10 mouse cellular contexts compared by ENCODE assay signal in genomic region chrX:13513127-13513526, GRCm38 (mm10). TPM values are rescaled to one million over a fixed set of nuclear protein-coding genes. Genes with fewer than 3 reads are reported as not detected.
DNase-seq lines count a peak whose midpoint lies in the region; ATAC-seq and TF ChIP-seq lines count a peak whose summit lies in the region.
"Had no signal": no experiment of that assay in that cellular context is flagged by ENCODE, and none has a peak within 500 bp of the region (broad histone marks: within the 10 kb centered on the region; RNA-seq: fewer than 3 reads in every experiment).

No protein-coding gene starts in this region.

- no peak for TF ChIP-seq POLR2A in kidney, adult 2 months (IDR thresholded peaks at IDR 0.05; ENCODE audit: low read depth, low read length)
- TF ChIP-seq POLR2A in MEL (IDR thresholded peaks at IDR 0.05; ENCODE audit: control insufficient read depth in 1 of 2, insufficient read depth in 1 of 2, low read depth in 1 of 2, low read length in 2 of 2, poor library complexity in 1 of 2): no peak

- peak; percentile 12 for DNase-seq in CD4-positive, CD25-positive, alpha-beta regulatory T cell, adult 2 months (ENCODE audit: low read depth, low spot score)
- peak; percentile 4 for DNase-seq in kidney, adult 2 months
- no peak for DNase-seq in kidney, adult 8-10 months
- peak; percentile 49 for DNase-seq in MEL (ENCODE audit: low read depth, low spot score)
- peak; percentile 24 for DNase-seq in lung, postnatal 25 days (ENCODE audit: low spot score)
- no peak for DNase-seq in retina, embryonic 14.5 days (ENCODE audit: low spot score)
- DNase-seq in gastrocnemius, adult 8-10 months (ENCODE audit: low spot score in 2 of 2): no peak
- DNase-seq: right cerebral cortex, postnatal 14 days had no signal

- H3K4me3 ChIP-seq in kidney, adult 2 months (ENCODE audit: insufficient read depth, low read depth, low read length): no peak overlapping the region
- H3K4me3 ChIP-seq in MEL (ENCODE audit: control insufficient read depth in 1 of 2, insufficient read depth in 1 of 2, low read depth in 2 of 2, low read length in 2 of 2): no peak overlapping the region
- H3K4me3 ChIP-seq: heart, embryonic 15.5 days had no signal

- peak; percentile 85 for TF ChIP-seq RAD21 in MEL (IDR thresholded peaks at IDR 0.05; ENCODE audit: low read depth, low read length)

- no peak for ATAC-seq in CD4-positive, CD25-positive, alpha-beta regulatory T cell, adult 4 months

- no peaks in the 10 kb centered on the region for H3K9me3 ChIP-seq in MEL (replicated peaks; ENCODE audit: insufficient read depth, low read length)
- H3K9me3 ChIP-seq: heart, embryonic 15.5 days had no signal

- TF ChIP-seq EP300 in MEL (IDR thresholded peaks at IDR 0.05; ENCODE audit: low read depth in 1 of 2, low read length in 2 of 2): no peak

- 60% methylated on average over 2 of the region's 2 CpGs for WGBS in kidney, adult 2 months

- TF ChIP-seq CTCF in kidney, adult 2 months (conservative IDR thresholded peaks at IDR 0.05; ENCODE audit: insufficient read depth, insufficient read length, low read depth, low read length): peak; percentile 46
- TF ChIP-seq CTCF in MEL (IDR thresholded peaks at IDR 0.05 in 2 of 3, conservative IDR thresholded peaks at IDR 0.05 in 1 of 3; ENCODE audit: control insufficient read depth in 1 of 3, insufficient read depth in 1 of 3, low read depth in 2 of 3, low read length in 3 of 3, poor library complexity in 1 of 3, severe bottlenecking in 1 of 3): peak; percentile 30 to 76 (median 59); a peak in 5 of 6 replicates

- H3K27ac ChIP-seq in kidney, adult 2 months (ENCODE audit: insufficient read depth, low read depth, low read length): no peak overlapping the region
- no peak overlapping the region for H3K27ac ChIP-seq in MEL (ENCODE audit: control insufficient read depth, low read depth, low read length)
- H3K27ac ChIP-seq: heart, embryonic 15.5 days had no signal

- no peaks in the 10 kb centered on the region for H3K4me1 ChIP-seq in kidney, adult 2 months (ENCODE audit: control insufficient read depth, insufficient read depth, low read length)
- peaks cover 0 to 6% of the 10 kb centered on the region in 2 experiments; a peak in 2 of 4 replicates for H3K4me1 ChIP-seq in MEL (ENCODE audit: control insufficient read depth in 1 of 2, insufficient read depth in 2 of 2, low read length in 2 of 2)
- H3K4me1 ChIP-seq: heart, embryonic 15.5 days had no signal

- no peaks in the 10 kb centered on the region for H3K36me3 ChIP-seq in kidney, adult 2 months (ENCODE audit: control insufficient read depth, insufficient read depth, low read length)
- no peaks in the 10 kb centered on the region for H3K36me3 ChIP-seq in MEL (ENCODE audit: control insufficient read depth in 1 of 2, insufficient read depth in 2 of 2, low read length in 2 of 2)
- H3K36me3 ChIP-seq: heart, embryonic 15.5 days had no signal

- H3K27me3 ChIP-seq in kidney, adult 2 months (replicated peaks; ENCODE audit: control insufficient read depth, insufficient read depth, low read length): no peaks in the 10 kb centered on the region
- H3K27me3 ChIP-seq in MEL (ENCODE audit: control insufficient read depth in 1 of 2, insufficient read depth in 2 of 2, low read length in 2 of 2): no peaks in the 10 kb centered on the region

- no peak overlapping the region for H3K9ac ChIP-seq in MEL (ENCODE audit: control insufficient read depth, low read depth, low read length, poor library complexity, severe bottlenecking)
- H3K9ac ChIP-seq: heart, embryonic 15.5 days had no signal

- H3K79me2 ChIP-seq in MEL (ENCODE audit: control insufficient read depth, insufficient read depth, low read length, poor library complexity): no peaks in the 10 kb centered on the region

TF ChIP-seq in MEL, 35 proteins besides CTCF, POLR2A, EP300 and RAD21:
- TF ChIP-seq CHD2 (IDR thresholded peaks at IDR 0.05; ENCODE audit: low read length) (no peak), MAFK (IDR thresholded peaks at IDR 0.05; ENCODE audit: borderline replicate concordance, low read depth, low read length) (no peak), SIN3A (IDR thresholded peaks at IDR 0.05; ENCODE audit: low read length) (no peak), POLR2AphosphoS5 (IDR thresholded peaks at IDR 0.05; ENCODE audit: borderline replicate concordance, low read depth, low read length) (no peak), MAX (IDR thresholded peaks at IDR 0.05; ENCODE audit: low read length) (no peak), MAZ (IDR thresholded peaks at IDR 0.05; ENCODE audit: low read depth, low read length) (0 out of 2 replicates have a peak, but pooled peaks have one; percentile 20), HCFC1 (IDR thresholded peaks at IDR 0.05; ENCODE audit: low read depth, low read length) (no peak), ZKSCAN1 (IDR thresholded peaks at IDR 0.05; ENCODE audit: low read depth, low read length) (no peak), ZMIZ1 (IDR thresholded peaks at IDR 0.05; ENCODE audit: low read depth, low read length) (no peak), MYB (IDR thresholded peaks at IDR 0.05; ENCODE audit: low read depth, low read length) (no peak), SMC3 (IDR thresholded peaks at IDR 0.05; ENCODE audit: low read depth, low read length) (peak; percentile 89), RCOR1 (IDR thresholded peaks at IDR 0.05; ENCODE audit: low read depth, low read length) (no peak), ELF1 (IDR thresholded peaks at IDR 0.05; ENCODE audit: low read depth, low read length) (no peak), ZC3H11A (IDR thresholded peaks at IDR 0.05; ENCODE audit: low read depth, low read length) (peak; percentile 89), BHLHE40 (IDR thresholded peaks at IDR 0.05; ENCODE audit: borderline replicate concordance, low read depth, low read length) (no peak), TBP (IDR thresholded peaks at IDR 0.05; ENCODE audit: low read depth, low read length) (no peak), NELFE (IDR thresholded peaks at IDR 0.05; ENCODE audit: low read depth, low read length) (no peak), MYC (IDR thresholded peaks at IDR 0.05; ENCODE audit: low read depth, low read length) (no peak), ZNF384 (IDR thresholded peaks at IDR 0.05; ENCODE audit: low read depth, low read length) (no peak), USF1 (IDR thresholded peaks at IDR 0.05; ENCODE audit: low read depth, low read length) (0 out of 2 replicates have a peak, but pooled peaks have one; percentile 15), ETS1 (IDR thresholded peaks at IDR 0.05; ENCODE audit: low read depth, low read length) (no peak), E2F4 (IDR thresholded peaks at IDR 0.05; ENCODE audit: borderline replicate concordance, low read depth, low read length) (no peak), GATA1 (IDR thresholded peaks at IDR 0.05; ENCODE audit: low read depth, low read length) (no peak), KAT2A (conservative IDR thresholded peaks at IDR 0.05; ENCODE audit: low read depth, low read length) (no peak), NRF1 (IDR thresholded peaks at IDR 0.05; ENCODE audit: insufficient read depth, low read depth, low read length, poor library complexity, severe bottlenecking) (no peak), USF2 (IDR thresholded peaks at IDR 0.05; ENCODE audit: borderline replicate concordance in 1 of 2, insufficient read depth in 1 of 2, low read depth in 1 of 2, low read length in 2 of 2) (no peak), JUND (IDR thresholded peaks at IDR 0.05; ENCODE audit: low read depth, low read length) (no peak), GABPA (IDR thresholded peaks at IDR 0.05; ENCODE audit: low read depth, low read length) (no peak), CHD1 (IDR thresholded peaks at IDR 0.05; ENCODE audit: low read depth, low read length) (no peak), TAL1 (IDR thresholded peaks at IDR 0.05; ENCODE audit: low read length) (no peak), MEF2A (IDR thresholded peaks at IDR 0.05; ENCODE audit: extremely low read depth, insufficient replicate concordance, low read depth, low read length, poor library complexity, severe bottlenecking) (no peak), MXI1 (IDR thresholded peaks at IDR 0.05; ENCODE audit: low read depth, low read length) (0 out of 2 replicates have a peak, but pooled peaks have one; percentile 24), POLR2AphosphoS2 (IDR thresholded peaks at IDR 0.05; ENCODE audit: low read length) (no peak), UBTF (IDR thresholded peaks at IDR 0.05; ENCODE audit: borderline replicate concordance, insufficient read depth, low read depth, low read length) (no peak), TCF12 (IDR thresholded peaks at IDR 0.05; ENCODE audit: low read depth, low read length) (no peak)

RNA-seq across cellular contexts. Expression of gene Nyx, which starts 47.2 kb away (rescaled TPM):
- polyA plus RNA-seq in CD4-positive, CD25-positive, alpha-beta regulatory T cell, adult 4 months (2017; shearing (Covaris generic)): under 1 TPM in 1 of 2 experiments, not detected in 1; 0.08 TPM
- 0.06 and 0.11 TPM in 2 replicates for polyA plus RNA-seq in kidney, adult 2 months (2012; rRNA removed)
- 0.13 and 0.31 TPM in 2 replicates for total RNA-seq in MEL (2012; rRNA removed)
- under 1 TPM in 1 of 2 experiments, not detected in 1; 0.11 TPM for polyA plus RNA-seq in MEL (2012; ENCODE audit: insufficient read depth in 1 of 2, insufficient read length in 2 of 2, low read depth in 1 of 2, low replicate concordance in 2 of 2, missing spikeins in 1 of 2)
- total RNA-seq in gastrocnemius, adult 8-10 months (2022): under 1 TPM in 2 of 4 experiments, not detected in 2; 0.05 to 0.11 TPM

Comparison
In these comparisons a context has a peak if more than half of its experiments do, and no peak if none do; other contexts are left out.
1. DNase-seq: peak in CD4-positive, CD25-positive, alpha-beta regulatory T cell, adult 2 months (single experiment), kidney, adult 2 months (single experiment), MEL (single experiment) and lung, postnatal 25 days (single experiment); none in kidney, adult 8-10 months (0 of 2), retina, embryonic 14.5 days (single experiment) and gastrocnemius, adult 8-10 months (0 of 2).